Mouse (Mus musculus): ENCODE measurements around the gene Vps35l.
A peak's percentile ranks its signal among the peaks of the same experiment; 100 is the strongest.

Gene Vps35l

DNA sequence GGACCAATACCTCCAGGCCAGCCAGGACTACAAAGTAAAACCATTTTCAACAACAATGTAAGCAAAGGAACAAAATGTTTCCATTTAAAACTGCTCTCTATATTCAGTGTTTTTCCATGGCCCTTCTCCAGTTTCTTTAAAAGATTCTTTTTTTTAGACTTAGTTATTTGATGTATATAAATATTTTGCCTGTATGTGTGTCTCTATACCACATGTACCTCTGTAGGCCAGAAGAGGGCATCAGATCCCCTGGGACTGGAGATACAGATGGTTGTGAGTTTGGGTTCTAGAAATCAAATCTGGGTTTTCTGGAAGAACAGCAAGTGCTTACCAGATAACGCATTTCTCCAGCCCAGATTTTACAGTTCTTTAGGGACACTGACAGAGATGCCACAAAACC, 1.3 kb upstream of the Vps35l start:
- no peak for DNase-seq

DNA sequence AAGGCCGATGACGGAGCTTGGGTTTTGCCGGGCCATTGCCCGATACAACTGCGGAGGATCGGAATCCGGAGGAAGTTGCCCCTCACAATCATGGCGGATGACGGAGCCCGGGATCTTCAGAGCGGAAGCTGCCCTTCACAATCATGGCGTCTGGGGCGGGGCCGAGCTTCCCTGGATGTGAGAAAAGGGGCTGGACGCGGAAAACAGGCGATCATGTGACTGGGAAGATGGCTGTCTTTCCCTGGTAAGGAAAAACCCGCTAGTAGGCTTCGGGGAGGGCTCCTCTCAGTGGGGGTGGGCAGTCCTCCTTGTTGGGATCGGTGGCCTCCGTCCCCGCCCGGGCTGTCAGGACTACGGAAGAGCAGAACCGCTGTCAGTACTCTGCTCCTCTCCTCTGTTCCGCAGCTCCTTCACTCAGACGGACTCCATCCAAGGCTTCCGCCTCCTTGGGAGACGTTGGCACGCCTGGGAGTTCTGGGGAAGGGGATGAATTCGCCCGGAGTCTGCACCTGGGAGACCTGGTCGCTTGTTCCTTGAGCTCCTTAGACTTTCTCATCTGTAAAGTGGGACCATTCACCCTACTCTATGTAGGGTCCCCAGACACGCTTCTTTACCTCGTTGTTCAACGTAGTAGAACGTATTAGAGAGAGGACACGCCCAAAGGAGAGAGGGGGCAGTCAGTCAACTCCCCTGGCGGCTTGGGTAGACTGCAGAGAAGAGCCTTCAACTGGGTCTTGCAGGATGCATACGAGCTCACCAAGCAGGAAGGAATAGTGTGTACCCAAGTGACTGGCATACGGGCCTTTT, 709 bp downstream of the Vps35l start:
- peak; percentile 94 to 98 for DNase-seq

DNA sequence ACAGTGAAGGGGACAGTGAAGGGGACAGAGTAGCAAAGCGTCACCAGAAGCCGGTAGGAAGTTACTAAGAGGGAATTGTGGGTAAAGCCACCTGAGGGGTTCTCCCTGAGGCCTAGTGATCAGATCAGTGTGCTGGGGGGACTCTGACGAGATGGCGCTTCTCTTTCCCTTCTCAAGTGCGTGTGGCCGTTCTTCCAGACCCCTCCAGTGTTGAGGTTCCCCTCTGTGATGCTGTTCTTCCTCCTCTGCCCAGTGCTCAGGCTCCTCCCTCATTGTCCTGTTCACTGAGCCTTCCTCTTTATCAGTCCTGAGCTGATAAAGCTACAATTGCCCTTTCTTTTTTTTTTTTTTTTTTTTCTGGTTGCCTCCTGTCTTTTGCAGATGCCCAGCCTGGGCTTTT, 2.3 kb downstream of the Vps35l start:
- no peak for DNase-seq

DNA sequence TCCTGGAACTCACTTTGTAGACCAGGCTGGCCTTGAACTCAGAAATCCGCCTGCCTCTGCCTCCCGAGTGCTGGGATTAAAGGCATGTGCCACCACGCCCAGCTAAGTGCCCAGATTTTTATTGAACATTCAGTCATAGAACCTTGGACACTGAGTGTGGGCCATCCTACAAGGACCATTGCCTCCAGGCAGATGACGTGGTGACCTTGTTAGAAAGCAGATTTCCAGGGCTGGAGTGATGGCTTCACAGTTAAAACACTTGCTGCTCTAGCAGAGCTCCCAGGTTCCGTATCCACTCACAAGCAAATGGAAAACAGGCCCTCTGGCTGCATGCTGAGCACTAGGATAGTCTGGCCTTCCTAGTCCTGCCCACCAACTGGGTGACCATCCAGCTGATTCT, 4.7 kb downstream of the Vps35l start:
- no peak for DNase-seq

DNA sequence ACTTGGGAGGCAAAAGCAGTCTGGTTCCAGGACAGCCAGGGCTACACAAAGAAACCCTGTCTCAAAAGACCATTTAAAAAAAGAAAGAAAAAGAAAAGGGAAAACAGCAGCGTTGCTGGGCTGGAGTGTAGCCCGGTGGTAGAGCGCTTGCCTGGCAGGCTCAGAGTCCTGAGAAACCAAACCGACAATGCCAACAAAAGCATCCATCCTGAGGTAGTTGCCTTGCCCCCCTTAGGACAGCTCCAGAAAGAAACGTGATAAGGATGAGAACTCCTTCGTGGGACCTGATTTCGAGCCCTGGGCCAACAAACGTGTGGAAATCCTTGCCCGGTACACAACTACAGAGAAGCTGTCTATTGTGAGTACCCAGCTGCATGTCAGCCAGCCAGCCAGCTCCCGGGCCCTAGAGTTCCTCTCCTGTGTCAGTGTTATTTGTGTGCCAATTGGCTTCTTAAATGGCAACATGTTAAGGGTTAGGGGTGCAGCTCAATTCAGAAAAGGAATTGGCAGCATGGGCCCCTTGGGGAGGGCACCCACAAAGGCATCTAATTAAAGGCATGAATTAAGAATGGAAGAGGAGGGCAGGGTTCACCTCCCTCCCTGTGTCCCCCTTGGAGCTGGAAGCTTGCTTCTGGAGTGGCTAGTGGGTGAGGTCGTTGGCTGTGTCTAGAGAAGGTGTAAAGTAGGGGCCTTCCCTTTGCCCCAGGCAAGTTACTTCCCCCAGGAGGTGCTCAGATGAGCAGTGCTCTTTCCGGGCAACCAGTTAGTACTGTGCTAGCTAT, 8.1 kb downstream of the Vps35l start:
- DNase-seq = no peak

DNA sequence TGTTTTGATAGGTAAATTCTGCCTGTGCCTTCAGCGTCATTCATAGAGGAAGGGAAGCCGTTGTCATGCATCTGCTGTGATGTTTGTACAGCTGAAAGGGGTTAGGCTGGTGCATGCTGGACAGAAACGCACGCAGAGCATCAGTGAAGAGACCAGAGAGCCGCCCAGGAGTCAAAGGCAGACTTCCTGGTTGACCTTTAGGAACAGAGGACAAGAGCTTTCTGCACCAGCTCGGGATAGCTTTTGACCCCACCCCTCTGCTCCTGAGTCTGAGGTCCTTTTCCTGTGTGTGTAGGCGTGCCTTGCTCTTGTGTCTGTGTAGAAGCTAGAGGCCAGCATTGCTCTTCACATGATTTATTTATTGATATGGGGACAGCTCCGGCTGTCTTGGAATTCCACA, 9.7 kb downstream of the Vps35l start:
- DNase-seq = no peak

DNA sequence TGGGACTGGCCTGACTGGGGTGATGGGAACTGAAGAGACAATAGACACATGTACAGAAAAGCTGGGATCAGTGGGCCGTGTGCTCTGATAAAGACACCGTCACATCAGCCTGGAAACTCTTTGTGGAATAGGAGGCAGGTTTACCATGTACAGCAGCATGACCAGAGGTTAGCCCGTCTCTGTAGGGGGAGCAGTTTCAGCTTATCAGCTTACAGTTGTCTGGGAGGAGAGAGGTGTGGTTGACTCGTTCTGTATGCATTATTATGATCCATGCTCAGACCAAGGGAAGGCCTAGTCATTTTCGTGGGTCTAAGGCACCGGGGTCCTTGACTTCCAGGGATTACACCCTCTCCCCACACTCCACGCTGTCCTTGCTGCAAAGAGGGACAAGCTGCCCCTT, 11.6 kb downstream of the Vps35l start:
- DNase-seq = no peak

DNA sequence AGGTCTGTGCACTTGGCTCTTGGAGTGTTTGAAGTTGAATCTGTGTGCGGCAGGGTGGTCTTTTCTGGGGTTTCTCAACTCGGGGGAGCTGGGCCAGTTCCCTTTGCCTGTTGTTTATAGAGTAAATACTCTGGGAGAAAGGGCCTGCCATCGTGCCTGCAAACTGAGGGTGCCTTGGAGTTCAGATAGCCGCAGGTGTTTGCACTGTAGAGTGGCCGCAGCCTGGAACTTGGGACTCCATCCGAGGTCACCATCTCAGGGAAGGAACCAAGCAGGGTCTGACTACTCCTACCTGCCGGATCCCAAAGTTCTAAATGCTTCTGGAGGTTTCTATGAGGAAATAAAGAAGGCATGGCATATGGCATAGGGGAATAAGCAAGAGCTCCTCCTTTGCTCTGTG, 15.7 kb downstream of the Vps35l start:
- no peak for DNase-seq

DNA sequence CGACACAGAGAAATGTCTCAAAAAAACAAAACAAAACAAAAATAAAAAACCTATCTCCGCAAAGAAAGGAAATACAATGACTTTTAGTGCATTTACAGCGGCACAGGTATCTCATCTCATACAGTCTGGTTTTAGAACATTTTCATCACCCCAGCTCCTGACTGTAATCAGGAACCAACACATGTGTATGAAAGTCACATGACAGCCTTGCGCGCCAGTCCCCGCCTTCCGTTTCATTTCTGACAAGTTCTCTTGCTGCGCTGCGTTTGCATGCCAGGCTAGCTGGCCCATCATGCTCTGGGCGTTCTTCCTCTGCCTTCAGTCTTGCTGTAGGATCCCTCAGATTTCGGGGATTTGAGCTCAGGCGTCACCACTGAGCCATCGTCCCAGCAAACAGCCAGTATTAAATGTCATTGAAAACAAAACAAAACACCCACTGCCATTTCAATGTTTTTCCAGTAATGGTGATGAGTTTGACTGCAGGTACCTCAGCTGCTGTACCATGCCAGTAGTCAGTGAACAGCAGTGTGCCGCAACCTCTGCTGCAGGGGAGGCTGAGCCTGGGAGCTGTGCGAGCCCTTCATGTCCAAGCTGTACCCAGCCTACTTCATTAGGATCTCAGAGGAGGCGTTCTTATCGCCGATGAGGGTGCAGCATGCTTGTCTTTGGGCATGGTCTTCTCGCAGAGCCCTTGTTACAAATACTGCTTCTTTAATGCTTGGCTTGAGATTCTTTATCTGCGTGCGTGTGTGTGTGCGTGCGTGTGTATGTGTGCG, 16.7 kb downstream of the Vps35l start:
- DNase-seq = no peak

DNA sequence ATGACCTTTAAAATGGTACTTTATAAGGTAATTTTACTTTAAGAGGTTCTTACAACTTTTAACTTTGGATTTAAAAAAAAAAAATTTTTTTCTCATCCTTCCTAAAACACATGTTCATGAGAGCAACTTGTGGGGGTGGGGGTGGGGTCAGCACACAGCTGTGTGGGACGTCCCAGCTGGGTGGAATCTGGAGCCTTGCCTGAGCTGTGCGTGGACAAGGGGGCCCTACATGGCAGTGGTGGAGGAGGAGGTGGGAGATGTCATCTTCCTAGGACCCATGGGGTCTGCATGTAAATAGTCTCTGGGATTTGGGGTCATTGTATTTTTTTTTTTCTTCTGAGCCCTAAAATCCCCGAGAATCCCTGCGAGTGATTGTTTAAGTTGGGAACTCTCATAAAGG, 18.3 kb downstream of the Vps35l start:
- no peak for DNase-seq

DNA sequence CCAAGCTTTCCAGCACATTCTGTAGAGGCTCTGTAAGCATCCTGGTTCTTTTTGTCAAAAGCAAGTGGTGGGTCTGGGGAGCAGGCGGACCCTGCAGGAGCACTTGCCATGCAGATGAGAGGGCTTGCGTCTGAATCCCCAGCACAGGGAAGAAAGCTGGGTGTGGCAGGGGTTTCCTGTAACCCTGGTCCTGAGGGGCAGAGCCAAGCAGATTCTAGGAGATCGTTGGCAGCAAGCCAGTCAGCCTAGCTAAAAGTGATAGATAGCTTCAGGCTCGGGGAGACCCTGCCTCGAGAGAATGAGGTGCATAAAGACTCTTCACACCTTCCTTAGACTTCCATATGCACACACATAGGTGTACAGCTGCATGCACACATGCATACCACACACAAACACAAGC, 19.3 kb downstream of the Vps35l start:
- DNase-seq = no peak

DNA sequence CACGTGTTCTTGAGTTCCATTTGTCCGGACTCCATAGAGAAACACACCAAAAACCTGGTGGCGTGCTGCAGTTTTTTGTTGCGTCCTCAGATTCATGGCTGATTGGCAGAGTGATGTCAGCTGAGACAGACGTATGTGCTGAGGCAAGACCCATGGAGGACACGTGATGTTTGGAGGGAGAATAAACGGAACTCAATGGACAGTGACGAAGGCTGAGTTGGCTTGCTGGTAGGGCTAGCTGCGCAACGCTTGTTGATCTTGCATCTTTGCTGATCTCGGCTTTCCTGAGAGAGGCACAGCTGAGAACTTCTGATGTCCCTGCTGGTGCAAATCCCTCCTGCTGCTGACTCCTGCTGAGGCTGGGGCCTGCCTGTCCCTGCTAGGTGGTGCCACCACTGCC, 23.9 kb downstream of the Vps35l start:
- no peak for DNase-seq

DNA sequence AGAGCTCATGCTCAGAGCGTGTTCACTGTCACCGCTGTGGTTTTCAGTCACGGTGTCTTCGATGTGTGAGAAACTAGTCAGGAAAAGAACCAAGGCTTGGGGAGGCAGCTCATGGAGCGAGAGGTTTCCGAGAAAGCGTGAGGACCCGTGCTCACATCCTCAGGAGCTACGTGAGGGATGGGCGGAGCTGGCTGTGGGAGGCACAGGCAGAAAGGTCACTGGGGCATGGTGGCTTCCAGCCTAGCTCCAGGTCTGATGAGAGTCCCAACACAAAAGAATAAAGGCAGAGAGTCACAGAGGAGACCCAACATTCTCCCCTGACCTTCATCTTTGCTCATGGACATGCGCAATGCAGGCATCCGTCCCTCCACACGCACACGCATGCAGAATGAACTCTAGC, 24.7 kb downstream of the Vps35l start:
- DNase-seq = no peak

DNA sequence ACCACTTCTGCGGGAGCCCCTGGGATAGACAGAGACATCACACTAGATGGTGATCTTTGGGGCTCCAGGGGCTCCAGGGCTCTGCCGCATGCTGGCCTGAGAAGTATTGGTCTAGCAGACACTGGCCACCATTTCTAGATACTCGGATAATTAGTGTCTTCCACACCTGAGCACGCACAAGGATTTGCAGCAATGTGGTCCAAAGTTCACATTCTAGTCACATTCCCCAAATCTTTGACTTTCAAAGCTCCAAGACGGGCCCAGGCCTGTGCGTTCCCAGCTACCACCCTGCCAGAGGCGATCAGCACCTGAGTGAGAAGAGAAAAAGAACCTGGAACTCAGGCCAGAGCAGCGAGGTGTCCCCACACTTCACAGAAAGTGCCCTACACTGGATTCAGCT, 25.6 kb downstream of the Vps35l start:
- DNase-seq = peak; percentile 49 to 53

DNA sequence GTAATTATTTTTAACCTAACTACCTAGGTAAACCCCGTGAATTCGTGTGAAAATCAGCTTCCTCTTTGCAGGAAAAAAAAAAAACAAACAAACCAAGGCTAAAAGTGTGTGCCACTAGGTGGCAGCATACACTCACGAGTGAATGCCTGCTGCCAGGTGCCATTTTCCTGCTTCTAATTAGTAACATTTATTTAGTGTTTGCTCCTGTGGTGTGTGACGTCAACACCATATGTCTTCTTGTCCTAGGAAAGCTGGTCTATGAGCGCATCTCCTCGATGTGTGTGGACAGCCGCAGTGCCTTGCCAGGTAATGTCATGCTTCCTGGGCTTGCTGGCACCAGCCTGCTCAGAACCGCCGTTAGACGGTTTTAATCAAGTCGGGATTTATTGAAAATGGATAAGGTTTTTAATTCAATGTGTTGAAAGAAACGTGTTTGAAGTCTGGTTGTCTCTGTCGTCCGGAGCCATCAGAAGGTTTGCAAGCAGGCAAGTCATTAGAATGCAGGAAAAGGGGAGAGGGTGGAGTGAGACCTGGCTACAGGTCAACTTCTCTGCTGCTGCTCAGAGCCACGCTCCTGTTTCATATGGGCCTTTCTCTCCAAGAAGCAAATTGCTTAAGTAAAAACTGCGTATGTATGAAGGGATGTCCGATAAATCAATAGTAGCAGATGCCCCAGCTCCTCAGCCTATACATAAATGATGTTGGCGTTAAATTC, 26.2 kb downstream of the Vps35l start:
- DNase-seq = peak; percentile 88 to 92

DNA sequence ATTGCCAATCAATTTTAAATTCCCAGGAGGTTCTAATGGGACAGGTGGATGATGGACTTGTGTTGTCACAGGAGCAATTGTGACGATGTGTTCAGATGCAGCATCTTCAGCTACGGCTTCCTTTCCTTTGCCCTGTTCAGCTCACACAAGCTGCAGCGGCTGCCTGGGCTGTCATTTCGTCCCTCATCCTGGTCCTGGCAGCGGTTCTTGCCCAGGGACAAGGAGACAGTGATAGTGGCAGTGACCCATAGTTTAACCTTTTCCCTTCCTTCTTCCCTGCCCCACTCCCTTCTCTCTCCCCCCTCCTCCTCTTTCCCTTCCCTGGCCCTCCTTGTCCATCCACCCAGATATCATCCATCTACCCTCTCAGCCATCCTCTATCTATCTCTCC, 26.8 kb downstream of the Vps35l start:
- peak; percentile 49 to 53 for DNase-seq

DNA sequence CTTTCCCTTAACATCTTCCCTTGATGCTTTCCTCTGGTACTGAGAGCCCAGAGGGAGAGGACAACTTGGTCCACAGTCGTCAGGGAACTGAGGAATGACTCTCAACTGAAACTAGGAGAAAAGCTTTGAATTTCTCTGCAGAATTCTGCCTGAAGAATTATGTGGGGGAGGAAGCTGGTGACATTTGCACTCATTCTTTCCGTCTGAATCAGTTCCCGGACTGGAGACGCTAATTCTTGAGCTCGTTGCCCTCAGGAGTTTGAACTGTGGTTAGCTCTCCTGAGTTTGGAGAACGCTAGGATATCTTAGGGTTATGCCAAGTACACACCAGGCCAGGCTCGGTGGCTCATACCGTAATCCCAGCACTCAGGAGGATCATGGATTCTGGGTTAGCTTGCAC, 29.2 kb downstream of the Vps35l start:
- DNase-seq = no peak

DNA sequence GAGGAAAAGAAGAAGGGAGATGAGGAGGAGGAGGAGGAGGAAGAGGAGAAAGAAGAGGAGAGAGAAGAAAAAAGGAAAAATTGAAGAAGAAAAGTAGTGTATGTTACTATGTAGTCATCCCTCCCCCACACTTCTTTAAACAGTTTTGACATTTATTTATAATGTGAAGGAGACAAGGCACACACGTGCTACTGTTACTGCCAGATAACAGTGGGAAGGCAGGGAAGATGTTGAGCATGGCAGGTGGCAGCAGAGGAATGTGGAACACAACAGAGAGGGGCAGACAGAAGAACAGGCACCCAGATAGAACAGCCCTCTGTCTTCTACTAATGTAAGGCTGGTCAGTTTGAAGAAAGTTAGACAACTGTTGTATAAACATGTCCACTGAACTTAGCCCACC, 29.6 kb downstream of the Vps35l start:
- no peak for DNase-seq

DNA sequence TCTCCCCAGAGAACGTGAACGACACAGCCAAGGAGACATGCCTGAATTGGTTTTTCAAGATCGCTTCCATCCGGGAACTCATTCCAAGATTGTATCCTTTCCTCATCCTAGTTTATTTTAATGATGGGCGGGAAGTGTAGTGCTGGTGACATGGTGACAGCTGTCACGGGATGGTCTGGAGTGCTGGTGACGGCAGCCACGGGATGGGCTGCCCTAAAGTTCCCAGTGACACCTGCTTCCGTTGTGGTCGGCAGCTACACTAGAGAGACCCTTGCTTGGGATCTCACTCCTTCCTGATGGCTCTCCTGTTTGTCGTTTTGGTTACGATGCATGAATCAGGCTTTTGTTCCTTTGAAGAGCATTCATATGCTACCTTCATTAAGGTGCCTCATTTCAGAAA, 33.0 kb downstream of the Vps35l start:
- no peak for DNase-seq

DNA sequence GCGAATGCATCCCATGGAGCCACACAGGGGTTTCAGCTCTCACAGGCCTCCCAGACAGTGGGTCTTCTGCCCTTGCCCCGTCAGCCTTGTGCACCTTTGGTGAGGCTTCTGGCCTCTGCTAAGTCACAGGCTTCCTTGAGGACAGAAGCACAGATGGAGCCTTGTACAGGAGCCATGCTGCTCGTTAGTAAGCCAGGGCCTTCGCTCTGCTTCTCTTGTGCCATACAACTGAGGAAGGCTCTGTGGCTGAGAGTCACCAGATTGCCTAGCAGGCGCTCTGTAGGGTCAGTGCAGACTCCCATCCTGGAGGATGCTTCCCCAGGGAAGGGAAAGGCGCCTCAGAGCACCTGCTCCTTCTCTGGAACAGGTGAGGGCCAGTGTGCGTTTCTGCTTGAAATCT, 36.0 kb downstream of the Vps35l start:
- peak; percentile 43 to 46 for DNase-seq

DNA sequence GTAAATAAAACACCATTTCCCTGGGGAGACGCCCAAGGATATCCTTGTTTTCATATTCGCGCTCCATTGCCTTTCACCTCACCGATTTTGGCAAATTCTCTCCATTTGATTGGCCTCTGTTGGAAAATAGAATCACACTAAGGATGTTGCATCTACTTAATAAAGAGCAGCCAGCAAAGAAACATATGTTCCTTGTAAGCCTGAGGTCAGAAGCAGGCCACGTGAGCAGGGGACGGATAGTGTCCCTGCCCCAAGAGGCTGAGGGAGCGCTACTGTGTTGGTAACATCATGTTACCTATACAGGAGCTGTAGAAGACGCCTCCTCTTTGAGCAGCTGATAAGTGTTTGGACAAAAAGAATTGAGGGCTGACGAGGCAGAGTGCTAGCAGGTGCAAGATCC, 36.5 kb downstream of the Vps35l start:
- DNase-seq = no peak

DNA sequence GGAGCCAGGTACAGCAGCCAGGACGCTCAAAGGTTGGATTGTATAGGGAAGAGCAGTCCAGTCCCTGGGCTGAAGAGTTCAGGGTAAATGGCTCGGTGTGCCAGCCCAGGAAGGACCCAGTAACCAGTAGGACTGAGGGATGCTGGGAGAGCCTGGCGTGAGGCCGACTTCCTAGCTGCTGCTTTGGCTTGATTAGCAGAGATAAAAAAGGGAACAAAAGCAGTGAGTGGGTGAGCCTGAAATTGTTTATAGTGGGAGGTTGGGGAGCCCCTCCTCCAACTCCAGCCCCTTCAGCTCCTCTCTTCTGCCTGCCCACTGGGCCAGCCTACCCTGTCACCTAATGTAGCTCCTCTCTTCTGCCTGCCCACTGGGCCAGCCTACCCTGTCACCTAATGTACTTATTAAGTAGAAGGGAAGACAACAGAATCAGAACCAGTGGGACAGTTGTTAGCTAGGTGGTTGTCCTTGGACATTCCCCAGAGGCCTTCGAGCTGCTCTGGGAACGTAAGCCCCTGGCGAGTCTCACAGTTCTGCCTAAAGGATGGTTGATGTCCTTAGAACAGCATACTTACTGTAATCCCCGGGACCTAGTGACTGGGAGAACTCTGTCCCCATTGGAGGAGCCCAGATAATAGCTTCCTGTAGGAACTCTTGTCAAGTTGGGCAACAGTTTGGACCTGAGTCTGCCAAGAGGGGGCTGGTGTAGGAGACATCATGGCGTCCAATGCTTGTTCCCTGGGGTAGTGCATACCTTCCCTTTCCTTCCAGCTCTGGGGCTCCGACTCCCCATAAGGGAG, 37.8 kb downstream of the Vps35l start:
- peak; percentile 70 to 78 for DNase-seq
